Comparison of ENCODE assay signal across 11 mouse cellular contexts in the genomic region with DNA sequence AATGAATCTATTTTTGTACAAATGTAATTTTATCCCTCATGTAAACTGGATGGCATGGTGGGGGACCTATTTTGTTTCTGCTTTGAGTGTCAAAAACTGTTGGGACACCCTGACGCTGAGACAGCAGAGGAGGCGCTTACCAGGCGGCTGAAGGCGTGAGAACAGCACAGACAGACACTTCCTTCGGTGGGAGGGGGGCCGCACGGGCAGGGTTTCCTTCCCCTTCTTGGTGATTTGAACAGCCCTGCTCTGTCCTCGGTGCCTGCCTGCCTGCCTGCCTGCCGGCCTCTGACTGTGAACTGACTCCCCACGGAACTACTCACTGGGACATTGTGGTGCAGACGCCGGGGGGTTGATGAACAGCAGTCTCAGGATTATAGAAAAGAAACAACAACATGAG.
DNase-seq lines count a peak whose midpoint lies in the region; ATAC-seq and TF ChIP-seq lines count a peak whose summit lies in the region.
"Had no signal": no experiment of that assay in that cellular context is flagged by ENCODE, and none has a peak within 500 bp of the region (broad histone marks: within the 10 kb centered on the region; RNA-seq: fewer than 3 reads in every experiment).

No protein-coding gene starts in this region.

- ATAC-seq in lung, embryonic 14.5 days (ENCODE audit: insufficient read depth): no peak
- no peak for ATAC-seq in embryonic facial prominence, embryonic 13.5 days (ENCODE audit: insufficient number of reproducible peaks, insufficient read depth, low FRiP score, low TSS enrichment, low read depth)
- no peak for ATAC-seq in limb, embryonic 12.5 days (ENCODE audit: insufficient number of reproducible peaks, insufficient read depth, low FRiP score, low TSS enrichment, low read depth)
- ATAC-seq: forebrain, embryonic 13.5 days had no signal

- H3K4me3 ChIP-seq in lung, embryonic 14.5 days (ENCODE audit: low read depth, low read length): no peak overlapping the region
- H3K4me3 ChIP-seq in embryonic facial prominence, embryonic 13.5 days: no peak overlapping the region
- no peak overlapping the region for H3K4me3 ChIP-seq in limb, embryonic 12.5 days (replicated peaks)
- H3K4me3 ChIP-seq: forebrain, embryonic 13.5 days had no signal

- DNase-seq in adrenal gland, postnatal 36 days: peak; percentile 28 to 58
- no peak for DNase-seq in adrenal gland, adult 2 months
- DNase-seq in lung, embryonic 14.5 days: peak; percentile 42
- no peak for DNase-seq in lung, postnatal 14 days
- no peak for DNase-seq in urinary bladder, adult 2 months (ENCODE audit: low spot score)
- DNase-seq in heart, postnatal 4 days: no peak
- DNase-seq: cerebellum, adult 9-10 months; thymus, adult 2 months had no signal

- no peaks in the 10 kb centered on the region for H3K9me3 ChIP-seq in lung, embryonic 14.5 days (ENCODE audit: low read depth, low read length)
- H3K9me3 ChIP-seq in embryonic facial prominence, embryonic 13.5 days: no peaks in the 10 kb centered on the region
- H3K9me3 ChIP-seq in limb, embryonic 12.5 days: no peaks in the 10 kb centered on the region
- H3K9me3 ChIP-seq: forebrain, embryonic 13.5 days had no signal

- TF ChIP-seq CTCF in lung, embryonic 14.5 days (IDR thresholded peaks at IDR 0.05; ENCODE audit: low read depth): no peak

- peaks cover 35% of the 10 kb centered on the region for H3K36me3 ChIP-seq in lung, embryonic 14.5 days (ENCODE audit: insufficient read depth)
- H3K36me3 ChIP-seq in embryonic facial prominence, embryonic 13.5 days: peaks cover 31% of the 10 kb centered on the region
- peaks cover 45% of the 10 kb centered on the region for H3K36me3 ChIP-seq in limb, embryonic 12.5 days

- H3K9ac ChIP-seq in lung, embryonic 14.5 days: no peak overlapping the region
- H3K9ac ChIP-seq in embryonic facial prominence, embryonic 13.5 days: 0 out of 2 replicates have a peak overlapping the region, but pooled peaks have one; percentile 27
- H3K9ac ChIP-seq in limb, embryonic 12.5 days (replicated peaks): no peak overlapping the region

- WGBS in lung, embryonic 14.5 days: 43% methylated on average over 12 of the region's 12 CpGs
- 34% methylated on average over 12 of the region's 12 CpGs for WGBS in embryonic facial prominence, embryonic 13.5 days
- 60% methylated on average over 12 of the region's 12 CpGs for WGBS in limb, embryonic 12.5 days

- H3K27ac ChIP-seq in lung, embryonic 14.5 days (ENCODE audit: low read depth): no peak overlapping the region
- peak overlapping the region; percentile 80 for H3K27ac ChIP-seq in embryonic facial prominence, embryonic 13.5 days
- H3K27ac ChIP-seq in limb, embryonic 12.5 days: peak overlapping the region; percentile 42; the same call in 1 of the 2 replicates
- H3K27ac ChIP-seq: forebrain, embryonic 13.5 days had no signal

- no peak overlapping the region for H3K4me2 ChIP-seq in lung, embryonic 14.5 days
- no peak overlapping the region for H3K4me2 ChIP-seq in embryonic facial prominence, embryonic 13.5 days
- H3K4me2 ChIP-seq in limb, embryonic 12.5 days: no peak overlapping the region
- H3K4me2 ChIP-seq: forebrain, embryonic 13.5 days had no signal

- peaks cover 26% of the 10 kb centered on the region for H3K4me1 ChIP-seq in lung, embryonic 14.5 days (ENCODE audit: insufficient read depth)
- peaks cover 71% of the 10 kb centered on the region for H3K4me1 ChIP-seq in embryonic facial prominence, embryonic 13.5 days
- peaks cover 51% of the 10 kb centered on the region for H3K4me1 ChIP-seq in limb, embryonic 12.5 days (replicated peaks)

- H3K27me3 ChIP-seq in lung, embryonic 14.5 days (ENCODE audit: insufficient read depth, low read length): no peaks in the 10 kb centered on the region
- no peaks in the 10 kb centered on the region for H3K27me3 ChIP-seq in embryonic facial prominence, embryonic 13.5 days
- no peaks in the 10 kb centered on the region for H3K27me3 ChIP-seq in limb, embryonic 12.5 days

Comparison
In these comparisons a context has a peak if more than half of its experiments do, and no peak if none do; other contexts are left out.
1. DNase-seq: peak in adrenal gland, postnatal 36 days (2 of 2) and lung, embryonic 14.5 days (single experiment); none in adrenal gland, adult 2 months (single experiment), lung, postnatal 14 days (single experiment), urinary bladder, adult 2 months (single experiment) and heart, postnatal 4 days (single experiment).